Mouse (Mus musculus) small intestine, adult 2 months (tissue): ENCODE data around the gene Rere. TPM values are rescaled to one million over a fixed set of nuclear protein-coding genes. Genes with fewer than 3 reads are reported as not detected.
A peak's percentile ranks its signal among the peaks of the same experiment; 100 is the strongest.

Experiments used
- H3K27ac ChIP-seq: fragments of 200-500 bp; 2 replicates; pipeline ENCODE4 v1.5.1; 2012; ENCODE audit warnings: low read depth, low read length, control low read depth, inconsistent platforms; ENCODE audit not compliant: insufficient read depth
- H3K27me3 ChIP-seq: fragments of 200-500 bp; 2 replicates; pipeline ENCODE4 v1.6.1; 2012; ENCODE audit warnings: mild to moderate bottlenecking, moderate library complexity, low read length, inconsistent platforms; ENCODE audit not compliant: control insufficient read depth, insufficient read depth
- H3K36me3 ChIP-seq: fragments of 200-500 bp; 2 replicates; pipeline ENCODE4 v1.6.1; 2012; ENCODE audit warnings: mild to moderate bottlenecking, low read length, control low read depth, inconsistent platforms; ENCODE audit not compliant: control insufficient read depth, insufficient read depth
- H3K4me1 ChIP-seq: fragments of 200-500 bp; 2 replicates; pipeline ENCODE4 v1.6.1; 2012; ENCODE audit warnings: low read length, inconsistent platforms, mixed read lengths; ENCODE audit not compliant: control insufficient read depth, insufficient read depth, insufficient read length
- H3K4me3 ChIP-seq: fragments of 200-500 bp; 2 replicates; pipeline ENCODE4 v1.5.1; 2012; ENCODE audit warnings: low read depth, mild to moderate bottlenecking, control low read depth, inconsistent platforms, low read length, moderate library complexity
- CTCF ChIP-seq: fragments of 200-500 bp; IDR thresholded peaks from 2 replicates; pipeline ENCODE4 v1.5.1; 2012; ENCODE audit warnings: low read depth, mild to moderate bottlenecking, control low read depth, inconsistent platforms, low read length, moderate library complexity, mixed read lengths; ENCODE audit not compliant: insufficient replicate concordance, insufficient read length; ENCODE audit errors: extremely low read depth
- POLR2A ChIP-seq: fragments of 200-500 bp; IDR thresholded peaks from 2 replicates; pipeline ENCODE4 v1.6.1; 2012; ENCODE audit warnings: low read depth, mild to moderate bottlenecking, control low read depth, inconsistent platforms, low read length, moderate library complexity
- WGBS: fragments of 180-500 bp; shearing (Covaris S2); methylation state at CpG from one replicate; pipeline ENCODE4 v1.1.7; 2018; 5-methylcytosine and 5-hydroxymethylcytosine counted together
- polyA plus RNA-seq: library from polyadenylated mRNA; depleted of rRNA; stranded (reverse); fragments of >200 nt; gene quantifications from 2 replicates; pipeline ENCODE4 v1.2.3, GENCODE M21; 2012

Gene Rere
- polyA plus RNA-seq, 1 experiment, result 72.8 TPM

GRCm38 (mm10) chr4:150566193-150566592 is 284.7 kb downstream of the Rere start:
- peaks cover 4% of the 10 kb centered on the region; the same call in 1 of the 2 replicates for H3K36me3 ChIP-seq
- 79% methylated on average over 6 of the region's 6 CpGs for WGBS
- H3K27me3 ChIP-seq, result no peaks in the 10 kb centered on the region
- peaks cover 12% of the 10 kb centered on the region for H3K4me1 ChIP-seq
- H3K4me3 ChIP-seq, result no peak overlapping the region
- no peak for TF ChIP-seq CTCF
- TF ChIP-seq POLR2A, result no peak
- peak overlapping the region; percentile 9 for H3K27ac ChIP-seq

- Histone ChIP-seq H3K4me3 (peak overlapping the region; percentile 96), H3K36me3 (peaks cover 4% of the 10 kb centered on the region; the same call in 1 of the 2 replicates), H3K4me1 (peaks cover 15% of the 10 kb centered on the region), H3K27me3 (no peaks in the 10 kb centered on the region), H3K27ac (peak overlapping the region; percentile 93)
- 12% methylated on average over 9 of the region's 9 CpGs for WGBS
- TF ChIP-seq CTCF (no peak), POLR2A (peak; percentile 82)
Measured at GRCm38 (mm10) chr4:150568318-150569134, 287.1 kb downstream of the Rere start.

- WGBS, result under 1% methylated on average over 71 of the region's 73 CpGs
- TF ChIP-seq POLR2A (0 out of 2 replicates have a peak, but pooled peaks have one; percentile 13), CTCF (no peak)
- peak overlapping the region; percentile 93 for H3K27ac ChIP-seq
Measured at GRCm38 (mm10) chr4:150569135-150569833, 287.8 kb downstream of the Rere start.

GRCm38 (mm10) chr4:150569834-150570571 is 288.6 kb downstream of the Rere start:
- Histone ChIP-seq H3K36me3 (peaks cover 14% of the 10 kb centered on the region), H3K4me3 (peak overlapping the region; percentile 96), H3K27ac (peak overlapping the region; percentile 93), H3K4me1 (peaks cover 16% of the 10 kb centered on the region), H3K27me3 (no peaks in the 10 kb centered on the region)
- TF ChIP-seq POLR2A (no peak; the same call in 1 of the 2 replicates), CTCF (no peak)
- under 1% methylated on average over 27 of the region's 27 CpGs for WGBS

More at GRCm38 (mm10) chr4:150569135-150569833, 287.8 kb downstream of the Rere start:
- no peaks in the 10 kb centered on the region for H3K27me3 ChIP-seq
- peak overlapping the region; percentile 96 for H3K4me3 ChIP-seq
- H3K36me3 ChIP-seq, result peaks cover 8% of the 10 kb centered on the region; the same call in 1 of the 2 replicates
- H3K4me1 ChIP-seq, result peaks cover 12% of the 10 kb centered on the region

GRCm38 (mm10) chr4:150570793-150571192 is 289.3 kb downstream of the Rere start:
- Histone ChIP-seq H3K27me3 (no peaks in the 10 kb centered on the region), H3K4me3 (peak overlapping the region; percentile 64), H3K4me1 (peaks cover 20% of the 10 kb centered on the region), H3K36me3 (peaks cover 11% of the 10 kb centered on the region), H3K27ac (peak overlapping the region; percentile 93)
- WGBS, result 9% methylated on average over 2 of the region's 2 CpGs
- TF ChIP-seq CTCF (no peak), POLR2A (no peak)

- no peaks in the 10 kb centered on the region for H3K27me3 ChIP-seq
- H3K36me3 ChIP-seq, result peaks cover 14% of the 10 kb centered on the region
- H3K27ac ChIP-seq, result peak overlapping the region; percentile 96
- TF ChIP-seq POLR2A (peak; percentile 89), CTCF (no peak)
- peaks cover 24% of the 10 kb centered on the region for H3K4me1 ChIP-seq
- WGBS, result 23% methylated on average over 7 of the region's 7 CpGs
- peak overlapping the region; percentile 46 for H3K4me3 ChIP-seq
Measured at GRCm38 (mm10) chr4:150572104-150572691, 290.8 kb downstream of the Rere start.
